16 mouse cellular contexts compared by ENCODE assay signal in genomic region chr11:35614530-35614929, GRCm38 (mm10).
"Had no signal": no experiment of that assay in that cellular context is flagged by ENCODE, and none has a peak within 500 bp of the region (broad histone marks: within the 10 kb centered on the region; RNA-seq: fewer than 3 reads in every experiment).

No protein-coding gene starts in this region.

- H3K4me2 ChIP-seq: limb, embryonic 15.5 days; liver, embryonic 13.5 days; lung, embryonic 15.5 days; midbrain, embryonic 11.5 days; midbrain, embryonic 15.5 days; neural tube, embryonic 12.5 days had no signal

- H3K4me3 ChIP-seq: limb, embryonic 15.5 days; liver, embryonic 13.5 days; lung, embryonic 15.5 days; megakaryocyte, embryonic 14.5 days; midbrain, embryonic 15.5 days; neural tube, embryonic 12.5 days had no signal

- H3K27me3 ChIP-seq: limb, embryonic 15.5 days; liver, embryonic 13.5 days; lung, embryonic 15.5 days; neural tube, embryonic 12.5 days had no signal

- H3K9me3 ChIP-seq: limb, embryonic 15.5 days; liver, embryonic 13.5 days; lung, embryonic 15.5 days; megakaryocyte, embryonic 14.5 days; midbrain, embryonic 15.5 days; neural tube, embryonic 12.5 days had no signal

- H3K27ac ChIP-seq: limb, embryonic 15.5 days; liver, embryonic 13.5 days; lung, embryonic 15.5 days; macrophage; midbrain, embryonic 15.5 days; neural tube, embryonic 12.5 days had no signal

- H3K9ac ChIP-seq: limb, embryonic 15.5 days; liver, embryonic 13.5 days; liver, postnatal 0 days; lung, embryonic 15.5 days; midbrain, embryonic 15.5 days; neural tube, embryonic 12.5 days had no signal

- H3K36me3 ChIP-seq: liver, embryonic 13.5 days; lung, embryonic 15.5 days; midbrain, embryonic 15.5 days had no signal

- DNase-seq: kidney, postnatal 10 days; kidney, postnatal 4 days; liver, embryonic 13.5 days; liver, postnatal 0 days; lung, postnatal 14 days; right cerebral cortex, postnatal 4 days; spleen, adult 18-20 months; thymus, adult 18-20 months; thymus, postnatal 14 days had no signal

- ATAC-seq: liver, postnatal 0 days; midbrain, embryonic 15.5 days had no signal

- H3K4me1 ChIP-seq: liver, embryonic 13.5 days; lung, embryonic 15.5 days; megakaryocyte, embryonic 14.5 days had no signal
